Mouse (Mus musculus): ENCODE measurements around the gene Rasgrp4. TPM values are rescaled to one million over a fixed set of nuclear protein-coding genes. Genes with fewer than 3 reads are reported as not detected.
"Not testable (repeated sequence)": the region's sequence is repeated elsewhere in the genome, so short reads cannot be mapped to it uniquely, and the experiment has no call there.

Rasgrp4 gene
- 1 to 10 TPM in 1 of 2 experiments, under 1 TPM in 1; 0.95 to 1.1 TPM for polyA plus RNA-seq (2017; shearing (Covaris generic))

DNA sequence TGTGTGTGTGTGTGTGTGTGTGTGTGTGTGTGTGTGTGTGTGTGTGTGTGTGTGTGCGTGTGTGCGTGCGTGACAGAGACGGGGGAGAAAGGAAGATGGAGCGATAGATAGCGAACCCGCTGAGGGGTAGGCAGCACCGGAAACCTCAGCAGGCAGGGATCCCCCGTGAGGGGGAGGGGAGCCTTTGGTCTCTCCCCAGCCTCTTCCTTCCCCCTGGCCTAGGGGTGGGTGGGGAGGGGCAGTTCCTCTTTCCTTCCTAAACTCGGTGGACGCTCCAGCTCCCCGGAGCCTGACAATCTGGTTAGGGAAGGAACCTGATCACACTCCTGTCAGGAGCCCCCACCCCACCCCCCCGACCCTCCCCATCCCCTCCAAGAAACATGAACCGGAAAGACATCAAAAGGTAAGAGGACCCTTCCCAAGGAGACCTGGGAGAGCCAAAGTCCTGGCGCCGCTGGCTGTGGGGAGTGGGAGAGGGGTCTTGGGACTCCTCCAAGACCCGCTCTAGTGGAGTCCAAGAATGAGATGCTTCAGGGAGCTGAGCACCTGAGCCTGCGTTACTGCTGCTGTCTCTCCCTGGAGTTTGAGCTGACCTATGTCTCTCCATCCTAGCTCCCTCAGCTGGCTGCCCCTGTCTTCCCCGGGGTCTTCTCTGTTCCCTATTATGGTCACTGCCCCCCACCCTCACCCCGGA, at the start of gene Rasgrp4:
Gene Rasgrp4 (plus strand): TSS at position 159 of the 694 bp plus-strand sequence.
- ATAC-seq = peak; percentile 87

GRCm38 (mm10) chr7:29085981-29086380, 48.7 kb upstream of the Rasgrp4 start:
- no peak for ATAC-seq

- no peak for ATAC-seq
These were observed 47.7 kb upstream of the Rasgrp4 start for GRCm38 (mm10) chr7:29086902-29087301.

GRCm38 (mm10) chr7:29088817-29089216, 45.8 kb upstream of the Rasgrp4 start:
- no peak for ATAC-seq

DNA sequence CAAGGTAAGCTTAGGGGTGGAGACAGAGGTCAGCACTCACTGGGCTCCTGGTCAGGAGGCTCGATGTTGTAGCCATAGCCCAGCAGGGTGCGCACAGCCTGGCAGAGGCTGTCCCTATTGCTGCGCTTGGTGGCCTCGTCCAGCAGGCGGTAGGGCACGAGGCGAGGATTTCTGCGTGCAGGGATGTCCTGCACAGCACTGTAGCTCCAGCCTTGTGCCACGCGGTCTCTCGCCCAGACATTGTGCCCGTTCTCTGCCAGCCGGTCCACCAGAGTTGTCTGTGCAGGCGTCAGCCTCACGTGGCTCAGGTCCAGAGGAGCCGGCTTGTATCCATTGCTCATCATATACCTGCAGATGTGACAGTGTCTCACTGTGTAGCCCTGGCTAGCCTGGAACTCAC, 37.5 kb upstream of the Rasgrp4 start:
- ATAC-seq = no peak

DNA sequence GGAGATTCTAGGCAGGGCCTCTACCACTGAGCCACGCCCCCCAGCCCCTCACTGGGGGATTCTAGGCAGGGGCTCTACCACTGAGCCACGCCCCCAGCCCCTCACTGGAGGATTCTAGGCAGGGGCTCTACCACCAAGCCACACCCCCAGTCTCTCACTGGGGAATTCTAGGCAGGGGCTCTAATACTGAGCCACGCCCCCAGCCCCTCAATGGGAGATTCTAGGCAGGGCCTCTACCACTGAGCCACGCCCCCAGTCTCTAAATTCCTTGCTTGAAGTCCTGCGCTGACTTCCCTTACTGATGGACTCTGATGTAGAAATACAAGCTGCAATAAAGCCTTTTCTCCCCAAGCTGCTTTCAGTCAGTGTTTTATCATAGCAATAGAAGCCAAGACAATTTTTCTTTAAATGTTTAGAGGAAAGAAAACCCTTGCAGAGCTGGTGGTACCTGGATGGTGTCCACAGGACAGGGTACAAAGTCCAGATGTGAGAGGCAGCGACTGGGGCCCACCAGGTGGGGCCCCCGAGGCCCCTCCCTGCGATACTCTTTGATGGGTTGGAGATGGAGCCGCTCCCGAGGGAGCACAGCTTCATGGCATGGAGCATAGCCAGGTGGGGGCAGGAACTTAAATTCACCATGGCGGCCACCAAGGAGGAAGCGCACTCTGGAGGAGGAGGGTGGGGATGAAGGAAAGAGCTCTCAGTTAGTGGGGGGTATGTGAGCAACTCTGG, 33.2 kb upstream of the Rasgrp4 start:
- no peak for ATAC-seq

- ATAC-seq = no peak
These were observed 25.4 kb upstream of the Rasgrp4 start for GRCm38 (mm10) chr7:29108992-29109955.

DNA sequence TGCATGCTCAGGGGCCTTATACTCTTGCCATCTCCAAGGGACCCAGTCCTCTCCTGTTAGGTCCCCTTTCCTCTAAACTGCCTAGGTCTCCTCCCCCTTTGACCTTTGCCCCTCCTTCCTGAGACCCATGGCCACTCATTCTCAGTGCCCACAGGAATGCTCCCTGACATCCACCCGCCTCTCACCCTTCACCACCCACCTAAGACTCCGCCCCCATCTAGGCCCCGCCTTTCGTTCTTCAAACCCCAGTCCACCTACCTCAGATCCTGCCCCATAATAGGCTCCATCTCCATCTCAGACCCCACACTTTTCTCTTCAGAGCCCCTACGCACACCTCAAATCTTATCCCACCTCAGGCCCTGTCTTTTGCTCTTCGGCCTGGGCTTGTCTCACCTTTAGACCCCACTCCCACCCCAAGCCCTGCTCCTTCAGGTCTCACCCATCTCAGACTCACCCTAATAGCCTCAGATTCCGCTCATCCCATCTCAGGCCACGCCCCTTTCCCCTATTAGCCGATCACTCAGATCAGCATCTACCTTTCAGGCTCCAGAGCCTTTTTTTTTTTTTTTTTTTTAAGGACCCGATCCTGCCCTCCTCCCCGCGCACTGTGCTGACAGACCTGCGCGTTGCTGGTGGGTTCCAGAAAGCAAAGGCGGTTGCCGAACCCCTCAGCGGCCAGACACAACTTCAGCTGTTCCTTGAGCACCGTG, 16.4 kb upstream of the Rasgrp4 start:
- no peak for ATAC-seq

GRCm38 (mm10) chr7:29119526-29119925, 15.1 kb upstream of the Rasgrp4 start:
- ATAC-seq = no peak

GRCm38 (mm10) chr7:29122821-29123220, 11.8 kb upstream of the Rasgrp4 start:
- ATAC-seq = no peak

DNA sequence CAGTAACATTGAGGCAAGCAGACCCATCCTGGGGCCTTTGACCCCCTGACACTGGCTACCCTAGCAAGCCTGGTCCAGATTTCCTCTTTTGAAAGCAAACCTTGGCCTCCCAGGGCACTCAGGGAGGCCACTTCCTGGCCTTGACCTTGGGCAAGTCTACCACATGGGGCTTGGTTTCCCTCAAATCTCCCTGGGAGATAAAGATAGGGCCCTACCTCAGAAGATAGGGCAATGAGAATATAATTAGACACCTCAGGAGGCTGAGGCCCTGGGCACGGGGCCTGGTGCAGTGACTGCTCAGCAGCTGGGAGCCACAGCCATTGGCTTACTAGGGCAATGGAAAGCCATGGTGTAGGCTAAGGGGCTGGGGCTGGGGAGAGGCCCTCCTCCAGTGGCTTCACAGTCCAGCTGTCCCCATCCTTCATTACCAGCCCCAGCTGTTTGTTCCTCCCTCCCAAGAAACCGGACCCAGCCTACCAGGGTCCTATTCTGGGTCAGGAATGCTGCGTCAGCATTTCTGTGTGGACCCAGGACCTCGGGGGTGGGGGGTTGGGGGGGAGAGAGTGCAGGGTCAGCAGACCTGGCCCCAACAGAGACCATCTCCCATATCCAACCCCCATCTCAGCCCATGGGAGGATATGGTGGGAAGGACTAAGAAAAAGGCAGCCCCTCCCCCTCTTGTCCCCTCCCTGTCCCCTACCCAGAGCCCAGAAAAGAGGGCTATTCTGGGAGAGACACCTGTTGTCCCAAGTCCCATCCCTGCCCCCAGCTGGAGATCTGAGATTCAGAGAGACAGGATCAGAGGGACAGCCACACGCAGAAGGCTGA, 10.9 kb upstream of the Rasgrp4 start:
- ATAC-seq = no peak

DNA sequence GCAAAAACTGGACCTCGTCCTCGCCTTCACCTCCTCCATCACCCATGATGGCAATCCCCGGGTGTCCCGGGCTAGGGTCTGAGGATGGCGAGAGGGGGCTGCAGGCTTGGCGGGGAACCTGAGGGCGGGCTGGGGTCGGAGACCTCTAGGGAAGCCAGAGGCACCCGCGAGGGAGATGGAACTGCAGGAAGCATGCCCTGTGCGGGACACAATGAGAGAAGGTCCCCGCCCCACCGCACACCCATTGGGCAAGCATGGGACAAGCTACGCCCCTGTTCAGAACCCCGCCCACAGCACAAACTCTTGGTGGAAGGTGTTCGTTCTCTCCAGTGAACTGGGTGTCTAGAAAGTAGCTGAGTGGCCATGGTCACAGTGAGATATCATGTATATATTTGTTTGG, 9.7 kb upstream of the Rasgrp4 start, which contains the start of gene Ryr1:
Gene Ryr1 (minus strand): TSS at position 210 of the 400 bp plus-strand sequence.
- peak; percentile 65 for ATAC-seq

DNA sequence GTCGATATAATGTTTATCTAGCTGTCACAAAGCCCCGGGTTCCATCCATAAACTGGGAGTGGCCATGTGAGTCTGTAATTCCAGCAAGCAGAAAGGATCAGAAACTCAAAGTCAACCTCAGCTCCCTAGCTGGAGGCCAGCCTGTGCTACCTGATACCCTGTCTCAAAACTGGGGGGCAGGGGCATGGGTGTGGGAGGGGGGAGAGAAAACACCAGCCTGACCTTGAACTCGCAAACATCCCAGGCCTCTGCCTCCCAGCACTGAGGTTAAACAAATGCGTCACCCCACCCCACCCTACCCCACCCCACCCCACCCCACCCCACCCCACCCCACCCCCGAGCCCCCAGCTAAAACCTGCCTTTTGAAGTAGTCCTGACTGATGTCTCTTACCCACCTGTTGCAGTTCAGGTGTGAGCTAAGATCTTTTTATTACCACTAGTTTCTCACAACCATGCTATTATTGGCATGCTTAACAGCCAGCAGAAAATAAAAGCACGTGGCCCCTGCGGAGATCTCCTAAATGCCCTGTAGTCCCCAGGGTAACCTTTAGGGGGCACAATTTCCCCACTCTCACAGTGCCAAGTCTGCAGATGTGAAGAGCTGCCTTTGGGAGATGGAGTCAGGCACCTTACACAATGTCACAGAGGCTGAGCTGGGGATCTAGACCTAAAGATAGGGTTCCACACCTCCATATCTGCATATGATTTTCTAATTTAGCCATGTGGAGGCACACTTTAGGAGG, 8.3 kb upstream of the Rasgrp4 start:
- peak; percentile 52 for ATAC-seq

- ATAC-seq = no peak
These were observed 5.9 kb upstream of the Rasgrp4 start for GRCm38 (mm10) chr7:29128725-29129124.

- ATAC-seq = no peak
These were observed 421 bp upstream of the Rasgrp4 start for GRCm38 (mm10) chr7:29134230-29134629.

- no peak for ATAC-seq
These were observed 2.8 kb downstream of the Rasgrp4 start for GRCm38 (mm10) chr7:29137429-29137828.

GRCm38 (mm10) chr7:29139237-29139636, 4.6 kb downstream of the Rasgrp4 start:
- not testable (repeated sequence) for ATAC-seq

DNA sequence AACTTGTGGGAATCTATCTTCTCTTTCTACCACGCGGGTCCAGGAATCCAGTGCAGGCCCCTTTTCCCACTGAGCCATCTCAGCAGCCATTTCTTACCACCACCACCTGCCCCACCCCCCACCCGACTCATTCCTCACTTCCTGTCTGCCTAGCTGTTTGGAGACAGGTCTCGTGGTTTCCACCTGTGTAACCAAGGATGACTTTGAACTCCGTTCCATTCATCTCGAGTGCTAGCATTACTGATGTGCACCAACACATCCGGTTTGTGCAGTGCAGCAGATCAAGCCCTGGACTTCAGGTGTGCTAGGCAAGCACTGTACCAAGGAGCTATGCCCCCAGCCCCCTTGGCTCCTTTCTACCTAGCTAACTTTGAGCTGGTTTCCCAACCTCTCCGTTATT, 6.8 kb downstream of the Rasgrp4 start:
- peak; percentile 86 for ATAC-seq

DNA sequence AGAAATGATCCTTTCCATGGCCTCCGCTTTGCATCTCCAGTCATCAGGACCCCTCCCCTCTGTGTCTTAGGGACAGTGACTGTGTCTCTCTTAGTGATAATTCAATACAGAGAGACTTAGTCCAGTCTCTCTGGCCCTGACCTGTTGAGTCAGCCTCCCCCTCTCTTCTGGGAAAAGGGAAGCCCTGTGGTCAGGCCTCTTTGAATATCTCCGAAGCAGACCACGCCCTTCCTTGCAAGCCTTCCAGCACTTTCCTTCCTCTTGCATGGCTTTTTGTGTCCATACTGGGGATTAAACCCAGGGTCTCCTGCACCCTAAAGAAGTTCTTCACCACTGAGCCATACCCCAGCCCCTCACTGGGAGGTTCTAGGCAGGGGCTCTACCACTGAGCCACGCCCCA, 9.4 kb downstream of the Rasgrp4 start:
- no peak for ATAC-seq

GRCm38 (mm10) chr7:29146625-29147367, 12.1 kb downstream of the Rasgrp4 start:
- ATAC-seq = no peak

All from activated CD4-positive, CD25-positive, alpha-beta regulatory T cell, adult 4 months (primary cell).